Mouse (Mus musculus): ENCODE measurements around the gene Eps8. TPM values are rescaled to one million over a fixed set of nuclear protein-coding genes. Genes with fewer than 3 reads are reported as not detected.

Eps8 gene
- total RNA-seq, 1 experiment = 17.0 TPM

DNA sequence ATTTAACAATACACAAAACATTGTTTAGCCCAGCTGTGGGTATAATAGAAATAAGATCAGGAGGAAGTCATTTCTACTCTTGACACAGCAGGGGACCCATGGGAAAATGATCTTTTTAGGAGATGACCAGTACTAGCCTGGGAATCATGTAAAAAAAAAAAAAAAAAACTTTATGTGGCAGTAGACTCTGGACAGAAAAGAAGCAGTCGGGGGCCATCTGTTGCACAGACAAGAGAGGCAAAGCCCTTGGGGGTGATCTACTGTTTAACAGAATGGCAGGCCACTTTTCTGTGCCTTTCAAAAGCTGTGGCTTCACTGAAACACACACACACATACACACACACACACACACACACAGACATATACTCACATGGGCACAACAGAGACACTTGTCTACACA is 159.9 kb downstream of the Eps8 start:
- DNase-seq (ENCODE audit: low read depth, low spot score) = no peak
- in situ Hi-C loops (cut with MboI; ENCODE audit: low sequenced_read_pairs in 2 of 2, unreplicated experiment in 2 of 2) = no loop called here
- Histone ChIP-seq H3K9me3 (ENCODE audit: control insufficient read depth, insufficient read depth, low read depth, low read length) (no peaks in the 10 kb centered on the region), H3K4me1 (ENCODE audit: control insufficient read depth in 2 of 2, insufficient read depth in 2 of 2, low read length in 2 of 2, poor library complexity in 1 of 2) (peaks cover 3 to 10% of the 10 kb centered on the region in 2 experiments; a peak in 2 of 4 replicates), H3K9ac (ENCODE audit: insufficient read depth, low read depth, low read length, poor library complexity, severe bottlenecking) (no peak overlapping the region), H3K27ac (ENCODE audit: insufficient read depth, low read depth, low read length, poor library complexity, severe bottlenecking) (no peak overlapping the region; the same call in 1 of the 2 replicates), H3K36me3 (ENCODE audit: control insufficient read depth, insufficient read depth, low read length, poor library complexity, severe bottlenecking) (peaks cover 3% of the 10 kb centered on the region), H3K4me3 (ENCODE audit: insufficient read depth in 1 of 2, low read depth in 1 of 2, low read length in 2 of 2, poor library complexity in 1 of 2, severe bottlenecking in 1 of 2) (no peak overlapping the region)
- TF ChIP-seq HCFC1 (IDR thresholded peaks at IDR 0.05; ENCODE audit: borderline replicate concordance, insufficient read depth, low read length) (no peak), MAFK (IDR thresholded peaks at IDR 0.05; ENCODE audit: insufficient read depth, low read depth, low read length) (no peak), ZC3H11A (IDR thresholded peaks at IDR 0.05; ENCODE audit: borderline replicate concordance, low read depth, low read length) (no peak), CHD2 (IDR thresholded peaks at IDR 0.05; ENCODE audit: low read depth, low read length) (no peak), ZNF384 (IDR thresholded peaks at IDR 0.05; ENCODE audit: low read depth, low read length) (no peak)

- no peak overlapping the region for H3K4me3 ChIP-seq (ENCODE audit: insufficient read depth in 1 of 2, low read depth in 1 of 2, low read length in 2 of 2, poor library complexity in 1 of 2, severe bottlenecking in 1 of 2)
Measured at GRCm38 (mm10) chr6:137494136-137494475, 160.6 kb downstream of the Eps8 start.

DNA sequence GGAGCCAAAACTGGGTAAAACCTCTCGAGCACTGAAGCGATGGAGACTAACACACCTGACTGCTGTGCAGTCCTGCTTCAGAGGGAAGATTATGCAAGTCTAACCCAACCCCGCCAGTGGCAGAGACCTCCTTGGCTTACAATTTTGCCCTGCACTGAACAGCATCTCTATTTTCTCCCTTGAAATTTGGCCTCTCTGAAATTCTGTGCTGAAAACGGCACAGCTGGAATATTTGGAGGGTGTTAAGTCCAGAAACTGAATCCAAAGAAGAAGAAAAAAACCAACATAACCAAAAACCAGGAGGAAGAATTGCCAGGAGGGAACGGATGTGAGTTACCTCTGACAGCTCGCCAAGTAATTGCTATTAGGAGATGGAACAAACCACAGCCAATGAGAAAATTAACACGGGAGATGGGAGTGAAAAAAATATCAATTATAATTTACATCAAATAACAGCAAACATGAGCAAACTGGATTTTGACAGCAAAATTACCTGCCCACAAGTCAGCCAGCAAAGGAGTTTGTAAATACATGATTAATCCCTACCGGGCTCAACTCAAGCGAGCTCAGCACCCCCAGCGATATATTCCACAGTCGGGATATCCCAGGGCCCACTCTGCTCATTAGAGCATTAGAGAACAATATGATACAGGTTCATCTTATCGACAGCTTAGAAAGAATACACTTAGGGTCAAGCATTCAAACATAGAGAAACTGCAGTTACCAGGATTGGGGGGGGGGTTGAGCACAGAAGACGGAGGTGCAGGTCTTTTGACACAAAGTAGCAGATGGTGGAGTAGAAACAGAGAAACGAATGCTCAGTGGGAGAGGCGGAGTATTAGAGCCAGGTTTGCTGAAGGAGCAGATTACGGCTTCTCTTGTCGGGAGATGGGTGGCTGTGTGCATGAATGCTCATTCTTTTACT is 161.2 kb downstream of the Eps8 start:
- Histone ChIP-seq H3K27ac (ENCODE audit: insufficient read depth, low read depth, low read length, poor library complexity, severe bottlenecking) (no peak overlapping the region), H3K9me3 (ENCODE audit: control insufficient read depth, insufficient read depth, low read depth, low read length) (no peaks in the 10 kb centered on the region), H3K9ac (ENCODE audit: insufficient read depth, low read depth, low read length, poor library complexity, severe bottlenecking) (no peak overlapping the region), H3K4me3 (ENCODE audit: insufficient read depth in 1 of 2, low read depth in 1 of 2, low read length in 2 of 2, poor library complexity in 1 of 2, severe bottlenecking in 1 of 2) (no peak overlapping the region), H3K4me1 (ENCODE audit: control insufficient read depth in 2 of 2, insufficient read depth in 2 of 2, low read length in 2 of 2, poor library complexity in 1 of 2) (peaks cover 2 to 14% of the 10 kb centered on the region in 2 experiments; a peak in 1 of 4 replicates), H3K36me3 (ENCODE audit: control insufficient read depth, insufficient read depth, low read length, poor library complexity, severe bottlenecking) (peaks cover 3% of the 10 kb centered on the region; the same call in 1 of the 2 replicates)
- in situ Hi-C loops (cut with MboI; ENCODE audit: low sequenced_read_pairs in 2 of 2, unreplicated experiment in 2 of 2) = no loop called here
- TF ChIP-seq HCFC1 (IDR thresholded peaks at IDR 0.05; ENCODE audit: borderline replicate concordance, insufficient read depth, low read length) (no peak), MAFK (IDR thresholded peaks at IDR 0.05; ENCODE audit: insufficient read depth, low read depth, low read length) (no peak), CHD2 (IDR thresholded peaks at IDR 0.05; ENCODE audit: low read depth, low read length) (no peak)
- no peak for DNase-seq (ENCODE audit: low read depth, low spot score)

More at GRCm38 (mm10) chr6:137494136-137494475, 160.6 kb downstream of the Eps8 start:
- no peaks in the 10 kb centered on the region for H3K9me3 ChIP-seq (ENCODE audit: control insufficient read depth, insufficient read depth, low read depth, low read length)
- H3K36me3 ChIP-seq (ENCODE audit: control insufficient read depth, insufficient read depth, low read length, poor library complexity, severe bottlenecking) = peaks cover 3% of the 10 kb centered on the region; the same call in 1 of the 2 replicates
- no peak for DNase-seq (ENCODE audit: low read depth, low spot score)
- H3K4me1 ChIP-seq (ENCODE audit: control insufficient read depth in 2 of 2, insufficient read depth in 2 of 2, low read length in 2 of 2, poor library complexity in 1 of 2) = peaks cover 3 to 12% of the 10 kb centered on the region in 2 experiments; a peak in 2 of 4 replicates
- H3K9ac ChIP-seq (ENCODE audit: insufficient read depth, low read depth, low read length, poor library complexity, severe bottlenecking) = no peak overlapping the region
- in situ Hi-C loops (cut with MboI; ENCODE audit: low sequenced_read_pairs in 2 of 2, unreplicated experiment in 2 of 2) = no loop called here
- TF ChIP-seq MAFK (IDR thresholded peaks at IDR 0.05; ENCODE audit: insufficient read depth, low read depth, low read length) (no peak), ZC3H11A (IDR thresholded peaks at IDR 0.05; ENCODE audit: borderline replicate concordance, low read depth, low read length) (no peak), ZNF384 (IDR thresholded peaks at IDR 0.05; ENCODE audit: low read depth, low read length) (no peak), CHD2 (IDR thresholded peaks at IDR 0.05; ENCODE audit: low read depth, low read length) (no peak), HCFC1 (IDR thresholded peaks at IDR 0.05; ENCODE audit: borderline replicate concordance, insufficient read depth, low read length) (no peak)
- H3K27ac ChIP-seq (ENCODE audit: insufficient read depth, low read depth, low read length, poor library complexity, severe bottlenecking) = no peak overlapping the region

- TF ChIP-seq MAFK (IDR thresholded peaks at IDR 0.05; ENCODE audit: insufficient read depth, low read depth, low read length) = no peak
- no peak for TF ChIP-seq ZNF384 (IDR thresholded peaks at IDR 0.05; ENCODE audit: low read depth, low read length)
- no peak for TF ChIP-seq ZC3H11A (IDR thresholded peaks at IDR 0.05; ENCODE audit: borderline replicate concordance, low read depth, low read length)
- TF ChIP-seq HCFC1 (IDR thresholded peaks at IDR 0.05; ENCODE audit: borderline replicate concordance, insufficient read depth, low read length) = no peak
- no peak for TF ChIP-seq CHD2 (IDR thresholded peaks at IDR 0.05; ENCODE audit: low read depth, low read length)
- in situ Hi-C loops (cut with MboI; ENCODE audit: low sequenced_read_pairs in 2 of 2, unreplicated experiment in 2 of 2) = no loop called here
- H3K36me3 ChIP-seq (ENCODE audit: control insufficient read depth, insufficient read depth, low read length, poor library complexity, severe bottlenecking) = peaks cover 3% of the 10 kb centered on the region; the same call in 1 of the 2 replicates
- DNase-seq (ENCODE audit: low read depth, low spot score) = no peak
- H3K4me3 ChIP-seq (ENCODE audit: insufficient read depth in 1 of 2, low read depth in 1 of 2, low read length in 2 of 2, poor library complexity in 1 of 2, severe bottlenecking in 1 of 2) = no peak overlapping the region
- peaks cover 5 to 16% of the 10 kb centered on the region in 2 experiments; a peak in 1 of 4 replicates for H3K4me1 ChIP-seq (ENCODE audit: control insufficient read depth in 2 of 2, insufficient read depth in 2 of 2, low read length in 2 of 2, poor library complexity in 1 of 2)
- H3K9me3 ChIP-seq (ENCODE audit: control insufficient read depth, insufficient read depth, low read depth, low read length) = no peaks in the 10 kb centered on the region
- H3K27ac ChIP-seq (ENCODE audit: insufficient read depth, low read depth, low read length, poor library complexity, severe bottlenecking) = no peak overlapping the region
- H3K9ac ChIP-seq (ENCODE audit: insufficient read depth, low read depth, low read length, poor library complexity, severe bottlenecking) = no peak overlapping the region
Measured at GRCm38 (mm10) chr6:137492582-137492981, 162.1 kb downstream of the Eps8 start.

Data from ES-E14 (cell line).